Mouse (Mus musculus): ENCODE measurements around the gene Pmm1. TPM values are rescaled to one million over a fixed set of nuclear protein-coding genes. Genes with fewer than 3 reads are reported as not detected.

Gene Pmm1
- 5.2 TPM for polyA plus RNA-seq (2015; fragmentation: Illumina TruSeq; extraction: RNeasy Lipid Tissue Mini Kit (QIAGEN cat#74804); ENCODE audit: insufficient read depth, low read depth, low replicate concordance)

GRCm38 (mm10) chr15:81960171-81961077 is at the start of gene Pmm1:
Gene Pmm1 (minus strand): TSS chr15:81960930.

DNA sequence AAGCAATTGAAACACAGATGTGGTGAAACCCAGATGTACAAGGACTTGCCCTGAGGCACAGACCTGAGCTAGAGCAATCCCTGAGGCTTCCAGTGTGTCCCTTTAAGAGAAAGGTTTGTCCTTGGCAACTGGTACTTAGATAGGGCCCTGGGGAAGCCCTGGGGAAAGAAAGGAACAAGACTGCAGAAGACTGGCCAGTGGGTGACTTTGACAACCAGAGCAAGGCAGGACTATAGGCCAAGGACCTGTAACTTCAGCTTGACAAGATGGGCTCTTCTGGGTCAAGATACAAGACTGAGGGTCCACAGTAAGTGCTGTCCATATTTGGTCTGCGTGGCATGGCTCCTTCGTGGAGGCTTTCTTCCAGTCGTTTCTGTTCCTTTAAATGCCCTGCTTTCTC is 26.9 kb upstream of the Pmm1 start, which contains the start of gene Xrcc6:
Gene Xrcc6, plus strand, starts transcription at position 190 of the 400 bp plus-strand sequence.

DNA sequence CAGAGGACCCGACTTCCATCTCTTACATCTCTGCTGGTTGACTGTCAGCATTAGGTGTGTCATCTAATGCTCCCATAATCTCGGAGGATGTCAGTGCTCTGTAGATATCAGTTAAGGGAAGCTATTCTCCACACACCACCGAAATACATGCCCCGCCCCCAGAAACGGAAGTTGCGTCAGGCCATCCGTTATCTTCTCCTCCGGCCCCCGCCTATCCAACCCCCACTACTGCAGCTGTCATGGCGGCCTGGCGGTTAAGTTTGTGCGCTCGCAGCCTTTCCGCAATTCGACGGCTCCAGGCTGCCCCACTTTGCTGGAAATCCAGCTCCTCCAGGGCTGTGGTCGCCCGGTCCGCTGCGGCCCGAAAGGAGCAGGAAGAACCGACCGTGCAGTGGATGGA is 19.6 kb upstream of the Pmm1 start, which contains the start of gene 1700029P11Rik:
Gene 1700029P11Rik, plus strand, starts transcription at position 220 of the 400 bp plus-strand sequence.

DNA sequence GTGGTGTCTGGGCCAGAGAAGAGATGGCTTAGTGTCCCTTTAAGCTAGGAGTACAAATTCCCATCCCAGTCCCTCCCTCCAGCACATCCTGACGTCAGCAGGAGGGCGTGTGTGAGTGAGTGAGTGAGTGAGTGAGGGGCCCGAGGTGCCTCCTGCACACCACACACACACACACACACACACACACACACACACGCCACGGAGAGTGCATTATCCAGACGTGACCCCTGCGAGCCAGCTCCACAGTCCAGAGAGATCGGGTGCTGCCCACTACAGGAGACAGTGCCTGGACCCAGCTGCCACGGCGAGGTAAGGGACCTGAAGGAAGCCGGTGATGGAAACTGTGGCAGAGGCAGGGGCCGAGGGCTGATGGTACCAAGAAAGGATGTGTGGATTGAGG is 24.1 kb downstream of the Pmm1 start, which contains the start of gene Csdc2:
Gene Csdc2, plus strand, starts transcription at position 81 of the 400 bp plus-strand sequence.

DNA sequence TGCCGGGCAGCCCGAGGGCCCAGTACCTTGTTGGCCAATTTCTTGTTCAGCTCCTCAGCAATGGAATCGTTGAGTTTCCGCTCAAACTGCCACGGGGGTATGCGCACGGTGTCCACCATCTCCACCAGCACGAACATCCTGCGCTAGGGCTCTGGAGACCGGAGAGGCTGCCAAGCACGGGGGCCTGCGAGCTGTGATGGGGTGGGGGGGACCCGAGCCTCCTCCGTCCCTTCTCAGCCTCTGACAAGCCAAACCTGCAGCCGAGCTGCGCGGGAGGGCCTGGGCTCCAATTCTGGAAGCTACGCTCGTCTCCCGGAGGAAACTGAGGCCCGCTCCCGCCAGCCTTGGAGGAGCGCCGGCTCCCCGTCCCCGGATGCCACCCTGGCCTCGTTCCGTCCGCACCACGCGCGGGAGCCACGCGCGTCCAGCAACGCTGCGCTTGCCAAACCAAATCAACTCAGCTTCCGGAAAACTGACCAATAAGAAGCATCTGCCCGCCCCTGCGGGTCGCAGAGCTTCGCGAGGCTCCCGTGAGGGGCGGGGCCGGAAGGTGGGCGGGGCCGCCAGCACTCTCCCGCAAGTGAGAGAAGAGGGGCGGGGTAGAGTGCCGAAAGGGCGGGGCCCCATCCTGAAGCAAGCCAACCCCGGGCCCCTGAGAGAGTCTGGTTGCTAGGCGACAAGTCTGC is 34.8 kb downstream of the Pmm1 start, which contains the start of gene Polr3h:
Gene Polr3h, minus strand, starts transcription at position 481 of the 686 bp plus-strand sequence.

Other genes starting within 250 kb of the Pmm1 start
- gene Zc3h7b, start 215.9 kb downstream of the Pmm1 start, polyA plus RNA-seq (2015; fragmentation: Illumina TruSeq; extraction: RNeasy Lipid Tissue Mini Kit (QIAGEN cat#74804); ENCODE audit: insufficient read depth, low read depth, low replicate concordance) = 7.7 TPM
- 7.8 TPM for gene Rangap1, start 215.4 kb downstream of the Pmm1 start, polyA plus RNA-seq (2015; fragmentation: Illumina TruSeq; extraction: RNeasy Lipid Tissue Mini Kit (QIAGEN cat#74804); ENCODE audit: insufficient read depth, low read depth, low replicate concordance)
- 14.2 TPM for gene Tef, start 158.5 kb downstream of the Pmm1 start, polyA plus RNA-seq (2015; fragmentation: Illumina TruSeq; extraction: RNeasy Lipid Tissue Mini Kit (QIAGEN cat#74804); ENCODE audit: insufficient read depth, low read depth, low replicate concordance)
- gene Tob2, start 102.1 kb downstream of the Pmm1 start, polyA plus RNA-seq (2015; fragmentation: Illumina TruSeq; extraction: RNeasy Lipid Tissue Mini Kit (QIAGEN cat#74804); ENCODE audit: insufficient read depth, low read depth, low replicate concordance) = 5.4 TPM
- gene Phf5a, start 89.0 kb downstream of the Pmm1 start, polyA plus RNA-seq (2015; fragmentation: Illumina TruSeq; extraction: RNeasy Lipid Tissue Mini Kit (QIAGEN cat#74804); ENCODE audit: insufficient read depth, low read depth, low replicate concordance) = 11.9 TPM
- 36.1 TPM for gene Aco2, start 88.6 kb downstream of the Pmm1 start, polyA plus RNA-seq (2015; fragmentation: Illumina TruSeq; extraction: RNeasy Lipid Tissue Mini Kit (QIAGEN cat#74804); ENCODE audit: insufficient read depth, low read depth, low replicate concordance)
- 4.1 TPM for gene Polr3h, start 34.7 kb downstream of the Pmm1 start, polyA plus RNA-seq (2015; fragmentation: Illumina TruSeq; extraction: RNeasy Lipid Tissue Mini Kit (QIAGEN cat#74804); ENCODE audit: insufficient read depth, low read depth, low replicate concordance)
- 0.96 TPM for gene Csdc2, start 24.2 kb downstream of the Pmm1 start, polyA plus RNA-seq (2015; fragmentation: Illumina TruSeq; extraction: RNeasy Lipid Tissue Mini Kit (QIAGEN cat#74804); ENCODE audit: insufficient read depth, low read depth, low replicate concordance)
- gene 1700029P11Rik, start 19.6 kb upstream of the Pmm1 start, polyA plus RNA-seq (2015; fragmentation: Illumina TruSeq; extraction: RNeasy Lipid Tissue Mini Kit (QIAGEN cat#74804); ENCODE audit: insufficient read depth, low read depth, low replicate concordance) = not detected
- 14.2 TPM for gene Xrcc6, start 26.9 kb upstream of the Pmm1 start, polyA plus RNA-seq (2015; fragmentation: Illumina TruSeq; extraction: RNeasy Lipid Tissue Mini Kit (QIAGEN cat#74804); ENCODE audit: insufficient read depth, low read depth, low replicate concordance)
- gene Desi1, start 72.9 kb upstream of the Pmm1 start, polyA plus RNA-seq (2015; fragmentation: Illumina TruSeq; extraction: RNeasy Lipid Tissue Mini Kit (QIAGEN cat#74804); ENCODE audit: insufficient read depth, low read depth, low replicate concordance) = 13.3 TPM
- 15.2 TPM for gene Snu13, start 86.7 kb upstream of the Pmm1 start, polyA plus RNA-seq (2015; fragmentation: Illumina TruSeq; extraction: RNeasy Lipid Tissue Mini Kit (QIAGEN cat#74804); ENCODE audit: insufficient read depth, low read depth, low replicate concordance)
- not detected for gene 4930407I10Rik, start 98.2 kb upstream of the Pmm1 start, polyA plus RNA-seq (2015; fragmentation: Illumina TruSeq; extraction: RNeasy Lipid Tissue Mini Kit (QIAGEN cat#74804); ENCODE audit: insufficient read depth, low read depth, low replicate concordance)
- gene Mei1, start 109.1 kb upstream of the Pmm1 start, polyA plus RNA-seq (2015; fragmentation: Illumina TruSeq; extraction: RNeasy Lipid Tissue Mini Kit (QIAGEN cat#74804); ENCODE audit: insufficient read depth, low read depth, low replicate concordance) = not detected
- gene Ccdc134, start 167.0 kb upstream of the Pmm1 start, polyA plus RNA-seq (2015; fragmentation: Illumina TruSeq; extraction: RNeasy Lipid Tissue Mini Kit (QIAGEN cat#74804); ENCODE audit: insufficient read depth, low read depth, low replicate concordance) = 9.6 TPM
- 12.1 TPM for gene Srebf2, start 186.3 kb upstream of the Pmm1 start, polyA plus RNA-seq (2015; fragmentation: Illumina TruSeq; extraction: RNeasy Lipid Tissue Mini Kit (QIAGEN cat#74804); ENCODE audit: insufficient read depth, low read depth, low replicate concordance)

Measured in pancreas, adult 10 weeks (tissue).